Mouse (Mus musculus) cerebellum, adult 18-20 months (tissue): ENCODE data around the gene Cd244a.

Experiments
- DNase-seq, 2 experiments: peaks; one replicate each; pipeline ENCODE4 v3.0.0; 2021

The Cd244a gene

DNA sequence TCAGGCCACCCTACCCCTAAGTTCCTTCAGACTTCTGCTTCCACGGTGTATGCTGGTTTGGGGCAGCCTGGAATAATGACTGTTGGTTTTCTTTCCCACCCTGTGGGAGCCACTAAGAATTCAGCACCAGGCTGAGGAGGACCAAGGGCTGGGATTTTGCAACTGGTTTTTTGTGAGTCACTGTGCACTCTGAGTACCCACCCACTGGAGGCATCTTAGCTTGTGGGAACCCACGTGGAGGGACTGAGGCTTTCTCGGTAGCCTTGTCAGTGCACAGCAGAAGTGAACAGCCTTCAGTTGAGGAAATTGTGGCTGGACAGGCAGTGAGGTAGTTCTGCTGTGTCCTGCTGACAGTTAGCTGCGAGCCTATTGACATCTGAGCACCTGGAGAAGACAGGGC, at the start of gene Cd244a:
Cd244a (plus strand) TSS at position 296 of the 400 bp plus-strand sequence.
- DNase-seq, result no peak

DNA sequence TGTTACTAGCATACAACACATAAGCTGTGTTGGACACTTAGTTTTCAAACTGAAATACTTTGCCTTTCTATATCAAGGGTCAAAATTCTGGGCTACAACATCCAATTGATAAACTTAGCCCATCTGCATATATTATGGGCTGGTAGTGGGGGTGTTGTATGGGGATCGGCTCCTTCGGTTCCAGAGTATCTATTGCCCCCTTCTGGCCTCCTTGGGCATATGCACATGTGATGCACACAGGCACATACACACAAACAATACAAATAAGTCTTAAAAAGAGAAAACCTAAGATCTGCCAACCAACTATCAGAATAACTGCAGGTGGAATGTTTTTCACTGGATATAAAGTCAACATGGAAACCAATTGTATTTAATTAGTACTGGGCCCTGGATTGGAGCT, 45.8 kb upstream of the Cd244a start:
- DNase-seq, result no peak

DNA sequence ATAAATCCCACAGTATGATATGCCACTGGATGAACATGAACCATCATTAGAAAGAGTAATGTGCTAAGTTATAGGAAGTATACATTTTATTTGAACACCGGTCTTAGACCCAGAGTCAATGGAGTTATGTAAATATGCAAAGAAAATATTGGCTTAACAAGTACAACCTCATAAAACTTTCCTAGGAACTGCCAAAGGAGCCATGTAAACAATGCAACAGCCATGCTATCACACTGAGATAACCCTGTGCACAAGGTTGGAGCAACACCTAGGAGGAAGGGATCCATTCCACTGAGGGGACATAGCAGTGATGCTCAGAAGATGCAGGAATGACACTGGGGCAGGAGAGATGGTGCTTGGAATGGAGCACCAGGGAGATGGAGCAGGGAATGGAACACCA, 45.2 kb upstream of the Cd244a start:
- DNase-seq, result no peak

DNA sequence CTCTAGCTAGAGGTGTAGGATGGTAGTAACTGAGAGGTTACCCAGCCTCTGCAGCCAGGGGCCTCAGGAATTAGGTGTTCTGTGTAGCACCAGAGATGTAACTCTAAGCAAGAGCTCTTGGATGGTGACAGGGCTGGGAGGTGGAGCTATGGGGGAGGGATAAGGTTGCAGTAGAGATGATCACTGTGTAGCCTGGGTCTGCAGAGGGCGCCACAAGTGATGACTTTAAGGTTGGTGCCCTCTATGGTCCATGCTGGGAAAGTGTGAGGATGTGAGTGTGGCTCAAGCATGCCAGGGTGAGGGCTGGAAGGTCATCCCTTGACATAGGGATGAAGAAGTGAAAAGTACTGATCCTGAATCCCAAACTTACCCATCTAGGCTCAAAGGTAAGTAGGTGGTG, 44.0 kb upstream of the Cd244a start:
- DNase-seq, result no peak

DNA sequence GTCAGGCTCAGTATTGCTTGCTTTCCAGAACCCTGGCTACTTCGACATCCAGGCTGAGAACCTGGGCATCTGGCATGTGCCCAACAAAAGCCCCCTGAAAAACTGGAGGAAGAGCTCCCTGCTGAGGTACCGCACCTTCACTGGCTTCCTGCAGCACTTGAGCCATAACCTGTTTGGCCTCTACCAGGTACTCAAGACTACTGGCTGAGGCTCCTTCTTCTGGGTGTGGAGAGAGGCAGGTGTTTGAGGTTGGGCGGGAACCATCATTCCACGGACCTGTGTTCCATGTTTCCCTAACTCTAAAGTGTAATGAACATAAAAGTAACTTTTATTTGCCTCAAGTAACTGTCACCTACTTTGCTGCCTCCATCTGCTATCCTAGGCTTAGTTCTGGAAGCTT, 43.4 kb upstream of the Cd244a start:
- DNase-seq, result no peak

DNA sequence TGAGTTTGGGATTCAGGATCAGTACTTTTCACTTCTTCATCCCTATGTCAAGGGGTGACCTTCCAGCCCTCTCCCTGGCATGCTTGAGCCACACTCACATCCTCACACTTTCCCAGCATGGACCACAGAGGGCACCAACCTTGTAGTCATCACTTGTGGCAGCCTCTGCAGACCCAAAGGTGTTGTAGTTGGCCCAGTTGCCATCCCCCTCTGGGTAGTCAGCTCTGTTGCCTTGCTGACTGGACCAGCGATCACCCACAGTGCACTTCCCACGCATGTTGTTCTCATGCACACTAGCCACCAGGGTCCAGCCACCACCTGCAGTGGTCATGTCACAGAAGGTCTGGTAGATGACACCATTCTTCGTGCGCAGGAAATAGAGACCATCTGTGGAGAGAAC, 27.6 kb upstream of the Cd244a start:
- no peak for DNase-seq

DNA sequence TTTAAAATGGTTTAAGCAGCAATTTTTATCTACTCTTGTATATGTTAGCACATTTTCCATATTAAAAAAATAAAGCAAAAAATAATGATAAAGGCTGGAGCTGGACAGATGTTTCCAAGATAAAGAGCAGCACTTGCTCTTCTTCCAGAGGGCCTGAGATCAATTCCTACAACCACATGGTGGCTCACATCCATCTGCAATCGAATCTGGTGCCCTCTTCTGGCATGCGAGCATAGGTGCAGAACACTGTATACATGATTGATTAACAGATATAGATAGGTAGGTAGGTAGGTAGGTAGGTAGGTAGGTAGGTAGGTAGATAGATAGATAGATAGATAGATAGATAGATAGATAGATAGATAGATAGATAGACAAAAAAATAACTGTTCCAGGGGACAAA, 26.2 kb upstream of the Cd244a start:
- DNase-seq, result no peak

DNA sequence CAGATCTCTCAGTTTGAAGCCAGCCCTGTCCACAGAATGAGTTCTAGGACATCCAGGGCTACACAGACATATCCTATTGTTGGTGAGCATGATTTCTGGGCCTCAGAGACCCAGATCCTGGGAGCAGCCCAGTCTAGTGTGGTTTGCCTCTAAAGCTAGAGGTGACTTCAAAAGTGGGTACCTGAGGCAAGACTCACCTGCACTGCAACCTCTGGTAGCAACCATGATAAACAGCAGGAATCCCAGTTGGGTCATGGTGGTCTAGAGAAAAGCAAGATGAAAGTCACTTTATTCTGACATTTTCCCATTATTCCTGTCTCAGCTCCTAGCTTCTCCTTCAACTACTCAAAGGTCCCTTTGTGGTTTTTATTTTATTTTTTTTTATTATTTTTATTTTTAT, 24.4 kb upstream of the Cd244a start:
- no peak for DNase-seq

DNA sequence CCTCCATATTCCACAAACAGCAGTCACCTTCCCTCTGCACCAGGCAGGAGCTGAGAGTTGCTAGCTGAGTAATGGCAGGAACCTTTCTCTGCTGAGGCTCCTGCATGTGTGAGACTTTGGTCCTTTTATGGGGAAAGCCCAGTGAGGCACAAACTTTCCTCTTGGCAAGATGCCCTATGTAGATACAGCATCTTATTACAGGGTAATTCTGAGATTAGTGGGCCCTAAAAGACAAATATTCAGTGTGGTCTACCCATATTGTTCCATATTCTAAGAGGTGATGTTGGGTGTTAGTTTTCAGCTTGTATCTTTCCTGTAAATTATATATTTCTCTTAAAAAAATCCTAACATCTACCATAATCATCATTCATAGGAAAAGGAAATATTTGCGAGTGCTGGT, 23.8 kb upstream of the Cd244a start, which contains the start of gene Itln1:
Itln1 (minus strand) TSS at position 101 of the 400 bp plus-strand sequence.
- DNase-seq, result no peak

DNA sequence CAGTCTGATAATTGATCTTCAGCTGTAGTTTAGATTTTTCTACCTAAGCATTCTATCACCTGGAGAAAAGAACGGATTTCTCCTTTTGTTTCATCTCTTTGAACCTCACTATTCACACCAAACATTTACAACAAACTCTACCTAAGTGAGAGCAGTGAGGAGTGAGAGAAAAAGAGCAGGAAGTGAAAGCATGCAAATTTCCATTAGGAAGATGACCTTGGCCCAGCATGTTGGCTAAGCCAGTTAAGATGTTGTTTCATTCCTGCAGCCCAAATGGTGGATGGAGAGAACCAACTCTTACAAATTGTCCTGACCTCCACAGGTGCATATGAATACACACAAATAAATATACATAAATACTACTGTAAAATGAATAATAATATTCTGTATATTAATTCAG, 18.3 kb upstream of the Cd244a start:
- DNase-seq, result no peak

DNA sequence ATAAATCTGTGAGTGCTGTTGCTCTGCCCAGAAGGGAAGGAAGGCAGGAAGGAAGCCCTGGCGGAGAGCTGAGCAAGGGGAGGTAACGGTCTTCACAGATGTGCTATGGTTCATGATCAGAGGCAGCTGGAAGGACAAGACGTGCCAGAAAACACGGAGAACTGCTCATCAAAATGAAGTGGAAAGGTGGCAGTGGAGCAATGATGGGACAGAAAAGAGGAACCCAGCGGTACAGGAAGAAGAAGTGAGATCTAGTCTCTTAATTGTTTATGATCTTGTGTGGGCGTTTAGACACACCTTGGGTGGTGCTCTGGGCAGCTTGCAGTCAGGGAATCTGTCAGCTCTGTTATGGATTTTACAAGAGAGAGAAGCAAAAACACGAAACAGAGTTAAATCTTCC, 7.7 kb upstream of the Cd244a start:
- DNase-seq, result no peak

DNA sequence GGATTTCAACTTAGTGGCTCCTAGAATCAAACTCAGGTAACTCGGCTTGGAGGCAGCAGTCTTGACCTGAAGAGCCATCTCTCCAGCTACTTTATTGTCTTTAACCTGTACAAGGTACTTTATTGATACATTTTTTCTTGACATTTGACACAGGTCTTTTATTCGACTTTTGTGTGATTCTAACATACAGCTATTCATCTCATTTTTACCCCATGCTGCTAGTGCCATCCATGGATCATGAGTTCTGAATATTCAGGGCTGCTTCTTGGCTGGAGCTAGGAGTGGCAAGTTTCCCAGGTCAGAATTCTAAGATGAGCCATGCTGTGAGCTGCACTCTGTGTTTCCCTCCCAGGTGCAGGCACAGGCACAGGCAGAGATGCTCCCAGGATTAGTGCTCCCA, 6.8 kb upstream of the Cd244a start:
- DNase-seq, result no peak

DNA sequence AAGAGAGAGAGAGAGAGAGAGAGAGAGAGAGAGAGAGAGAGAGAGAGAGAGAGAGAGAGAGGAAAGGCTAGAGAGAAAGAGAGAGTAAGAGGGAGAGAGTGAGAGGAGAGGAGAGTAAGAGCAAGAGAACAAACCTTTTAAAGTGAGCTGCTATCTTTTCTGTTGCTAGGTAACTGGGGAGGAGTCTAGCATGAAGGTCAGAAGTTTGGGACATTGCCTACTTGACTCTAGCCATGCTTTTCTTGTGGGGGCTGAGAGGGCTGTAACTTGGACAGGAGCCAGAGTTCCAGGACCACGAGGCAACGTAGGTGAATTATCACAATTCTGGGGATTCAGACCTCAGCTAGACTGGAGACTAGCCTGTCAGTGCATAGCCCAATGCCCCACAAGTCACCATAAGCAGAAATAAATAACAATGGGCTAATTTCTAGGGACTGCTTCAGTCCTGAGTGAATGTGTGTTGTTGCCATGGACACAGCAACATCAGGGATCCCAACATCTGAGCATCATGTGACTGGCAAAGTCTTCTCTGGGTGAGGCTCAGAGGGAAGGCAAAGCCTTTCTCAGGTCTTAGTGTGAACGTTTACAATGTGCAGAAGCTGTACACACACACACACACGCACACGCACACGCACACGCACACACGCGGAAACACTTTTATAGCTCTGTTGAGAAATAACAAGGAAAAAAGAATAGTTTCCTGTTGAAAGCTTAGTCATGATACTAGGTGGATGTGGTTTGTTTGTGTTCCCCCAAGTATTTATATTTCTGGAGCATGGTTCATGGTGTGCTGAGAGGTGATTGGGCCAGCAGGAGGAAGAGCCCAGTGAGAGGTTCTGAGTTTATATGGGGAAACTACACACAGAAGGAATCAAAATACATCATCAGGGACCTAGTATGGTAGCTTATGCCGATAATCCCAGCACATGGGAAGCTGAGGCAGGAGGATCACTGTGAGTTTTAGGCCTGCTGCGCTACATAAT, 5.3 kb upstream of the Cd244a start:
- DNase-seq, result no peak

DNA sequence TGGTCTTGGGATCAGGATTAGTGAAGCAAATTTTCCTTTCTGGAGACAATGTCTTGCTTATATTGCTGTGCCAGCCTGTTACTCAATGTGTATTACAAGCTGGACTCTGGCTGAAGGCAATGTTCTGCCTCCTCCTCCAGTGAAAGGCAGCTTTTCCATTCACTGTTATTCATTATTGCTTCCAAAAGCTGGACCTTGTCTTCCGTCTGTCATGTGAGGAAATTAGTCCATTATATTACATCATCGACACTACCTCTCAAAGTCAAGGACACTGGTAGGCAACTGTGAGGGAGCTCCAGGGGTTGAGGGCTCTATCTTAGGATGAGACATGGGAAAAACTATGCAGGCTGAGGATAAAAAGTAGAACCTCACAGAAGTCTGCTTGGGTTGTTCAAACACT, 2.6 kb upstream of the Cd244a start:
- DNase-seq, result no peak

DNA sequence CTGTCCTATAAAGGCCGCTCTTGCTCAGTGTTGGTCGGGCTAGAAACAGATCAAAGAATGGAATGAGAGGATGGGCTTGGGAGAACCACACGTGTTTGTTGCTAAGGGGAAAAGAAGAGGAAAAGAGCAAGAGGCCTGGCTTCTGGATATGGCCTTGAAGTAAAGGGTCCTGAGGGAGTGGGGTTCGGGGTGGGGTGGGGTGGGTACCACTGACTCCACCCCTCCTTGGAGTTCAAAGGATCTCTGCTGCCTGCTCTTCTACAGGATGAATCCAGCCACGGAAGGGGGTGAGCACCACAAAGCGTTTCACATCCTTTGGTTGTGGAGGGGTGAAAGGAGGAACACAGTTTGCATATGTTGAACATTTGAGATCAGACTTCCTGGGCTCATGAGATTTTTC, 586 bp upstream of the Cd244a start:
- DNase-seq, result no peak

DNA sequence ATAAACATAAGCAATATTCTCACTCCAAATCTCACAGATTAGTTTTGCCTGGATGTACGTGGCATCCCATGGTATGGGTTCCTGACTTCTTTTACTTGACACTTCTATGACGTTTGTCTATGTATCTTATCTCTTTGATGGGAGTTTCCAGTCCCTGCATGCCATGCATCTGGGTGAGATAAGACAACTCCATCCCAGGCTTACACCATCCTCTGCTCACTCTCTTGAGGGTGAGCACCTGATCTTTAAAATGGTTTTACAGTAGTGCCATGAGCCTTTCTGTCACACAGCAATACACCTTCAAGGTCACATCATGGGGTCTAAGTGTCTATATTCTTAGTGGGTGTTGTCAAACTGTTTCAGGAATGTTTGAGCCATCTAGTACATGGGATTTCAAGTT, 1.3 kb downstream of the Cd244a start:
- DNase-seq, result no peak

DNA sequence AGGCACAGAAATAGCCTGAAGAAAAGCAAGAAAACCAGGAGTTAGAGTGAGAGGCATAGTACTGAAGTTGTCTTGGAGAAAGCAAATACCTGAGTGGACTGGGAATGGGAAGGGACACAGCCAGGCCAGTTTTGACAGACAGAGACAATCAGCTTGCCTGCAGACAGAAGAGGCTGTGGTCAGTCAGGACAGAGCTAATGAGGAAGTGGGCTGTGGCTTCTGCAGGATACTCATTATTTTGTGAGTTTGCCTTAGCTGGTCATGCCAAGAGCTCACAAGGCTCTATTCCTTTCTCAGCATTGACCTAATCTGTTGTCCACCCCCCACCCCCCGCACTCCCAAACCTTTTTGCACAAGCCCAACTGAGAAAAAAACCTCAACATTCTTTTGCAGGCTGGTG, 2.2 kb downstream of the Cd244a start:
- DNase-seq, result no peak

DNA sequence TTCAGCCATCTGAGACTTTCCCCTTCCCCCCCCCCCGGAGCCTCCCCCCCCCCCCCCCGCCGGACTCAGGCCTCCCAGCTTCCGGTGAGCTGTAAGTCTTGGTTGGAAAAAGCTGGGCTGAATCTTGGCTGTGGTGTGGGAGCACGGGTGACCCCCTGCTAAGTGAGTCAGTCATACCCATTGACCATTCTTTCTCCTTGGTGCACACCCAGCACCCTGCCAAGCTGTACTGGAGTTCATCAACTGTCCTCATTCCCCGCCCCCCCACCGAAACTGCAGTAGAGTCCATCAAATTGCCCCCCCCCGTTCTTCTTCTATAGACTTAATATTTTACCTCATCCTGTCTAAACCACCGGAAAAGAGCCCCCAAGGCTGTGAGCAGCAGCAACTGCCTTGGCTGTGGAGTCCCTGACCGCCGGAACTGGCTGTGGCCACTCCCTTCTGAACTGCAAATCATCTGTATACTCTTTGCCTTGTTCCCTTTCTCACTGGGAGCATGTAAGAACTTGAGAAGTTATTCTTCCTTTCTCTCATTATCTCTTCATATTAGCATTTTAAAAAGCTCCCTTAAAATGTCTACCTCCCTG, 2.7 kb downstream of the Cd244a start:
- no peak for DNase-seq

DNA sequence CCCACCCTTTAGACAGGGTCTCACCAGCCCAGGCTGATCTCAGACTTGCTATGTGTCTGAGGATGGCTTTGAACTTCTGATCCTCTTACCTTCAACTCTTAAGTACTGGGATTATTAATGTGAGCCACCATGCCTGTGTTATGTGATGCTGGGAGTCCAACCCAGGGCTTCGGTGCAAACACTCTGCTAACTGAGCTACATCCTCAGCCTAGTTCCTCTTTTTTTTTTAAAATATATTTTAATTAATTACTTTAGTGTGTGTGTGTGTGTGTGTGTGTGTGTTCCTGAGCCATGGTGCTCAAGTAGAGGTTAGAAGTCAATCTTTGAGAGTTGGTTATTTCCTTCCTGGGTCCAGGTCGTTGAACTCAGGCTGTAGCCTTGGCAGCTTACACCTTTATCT, 4.0 kb downstream of the Cd244a start:
- no peak for DNase-seq

DNA sequence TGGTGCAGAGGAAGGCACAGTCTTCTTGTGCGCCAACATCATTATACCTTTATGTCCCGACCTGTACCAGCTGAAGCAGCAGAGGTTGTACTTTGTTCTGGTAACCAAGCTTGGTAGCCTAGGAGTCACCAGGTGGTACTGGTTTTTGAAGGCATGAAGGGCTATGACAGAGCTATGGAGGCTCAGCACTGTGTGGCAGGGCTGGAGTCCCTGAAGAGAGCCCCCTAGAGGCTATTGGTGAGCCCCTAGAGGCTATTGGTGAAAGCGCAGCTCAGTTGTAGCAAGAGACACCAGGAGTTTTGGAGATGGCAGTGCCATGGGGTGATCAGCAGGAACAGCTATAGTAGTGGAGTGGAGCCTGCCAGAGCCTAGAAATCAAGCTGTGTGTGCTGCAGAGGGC, 5.3 kb downstream of the Cd244a start:
- no peak for DNase-seq

DNA sequence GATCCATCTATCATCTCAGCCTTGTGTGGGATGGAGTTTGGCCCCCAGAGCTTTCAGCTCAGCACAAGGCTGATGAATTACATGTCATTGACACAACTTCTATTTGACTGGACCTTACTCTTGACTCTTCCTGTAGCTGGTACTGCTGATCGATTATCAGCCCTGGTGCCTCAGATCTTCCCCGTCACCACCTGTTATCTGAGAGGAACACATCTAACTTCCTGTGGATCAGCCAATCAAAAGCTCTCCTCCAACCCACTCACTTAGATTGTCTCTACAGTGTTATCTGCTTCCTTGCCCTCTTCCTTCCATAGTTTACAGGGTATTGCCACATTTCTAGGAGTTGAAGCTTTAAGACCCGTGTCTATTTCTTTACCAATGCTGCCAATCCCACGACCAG, 6.9 kb downstream of the Cd244a start:
- DNase-seq, result no peak

DNA sequence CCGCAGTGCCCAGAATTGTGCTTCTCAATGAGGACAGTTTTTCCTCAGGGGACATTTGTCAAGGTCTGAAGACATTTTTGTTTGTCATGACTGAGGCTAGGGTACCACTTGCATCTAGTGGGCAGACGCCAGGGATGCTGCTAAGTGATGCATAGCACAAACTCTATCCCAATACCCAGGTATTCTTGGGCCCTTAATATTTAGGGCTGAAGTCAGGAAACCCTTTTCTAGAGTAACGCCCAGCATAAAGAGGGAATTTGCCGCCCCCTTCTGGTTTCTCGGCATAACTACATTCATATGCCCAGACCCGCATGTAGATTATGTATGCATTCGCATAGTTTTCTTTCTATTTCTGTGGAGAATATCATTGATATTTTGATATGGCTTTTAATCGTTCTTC, 7.8 kb downstream of the Cd244a start:
- peak; percentile 43 to 45 for DNase-seq

DNA sequence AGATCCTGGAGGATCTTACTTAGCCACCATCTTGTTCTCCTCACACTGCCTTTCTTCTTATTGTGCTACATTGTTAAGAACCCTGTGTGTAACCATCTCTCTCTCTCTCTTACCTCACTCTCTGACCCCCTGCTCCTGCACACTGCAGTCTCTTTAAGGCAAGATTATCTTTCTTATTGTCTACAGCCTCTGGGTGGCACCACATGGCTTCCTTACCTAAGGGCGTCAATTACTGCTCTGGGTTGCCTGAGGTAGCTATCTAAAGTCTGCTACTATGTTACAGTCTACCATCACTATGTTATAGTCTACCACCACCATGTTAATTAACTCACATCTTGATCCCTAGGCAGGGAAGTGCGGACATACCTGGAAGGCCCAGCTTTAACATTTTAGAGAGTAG, 9.4 kb downstream of the Cd244a start:
- DNase-seq, result no peak

DNA sequence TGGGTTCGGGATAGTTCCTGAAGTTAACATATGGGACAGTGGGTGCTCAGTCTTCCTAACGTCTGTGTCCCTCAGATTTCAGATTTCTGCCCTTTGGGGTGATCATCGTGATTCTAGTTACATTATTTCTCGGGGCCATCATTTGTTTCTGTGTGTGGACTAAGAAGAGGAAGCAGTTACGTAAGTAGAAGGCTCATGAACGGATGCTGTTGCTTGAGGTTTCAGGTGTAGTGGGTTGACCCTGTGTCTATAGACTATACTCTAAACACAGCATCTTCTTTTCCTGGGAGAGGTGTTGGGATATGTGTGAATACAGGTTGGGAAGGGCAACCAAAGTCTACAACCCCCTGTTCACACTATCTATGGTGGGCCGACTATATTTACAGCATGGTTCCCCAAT, 18.2 kb downstream of the Cd244a start:
- no peak for DNase-seq

DNA sequence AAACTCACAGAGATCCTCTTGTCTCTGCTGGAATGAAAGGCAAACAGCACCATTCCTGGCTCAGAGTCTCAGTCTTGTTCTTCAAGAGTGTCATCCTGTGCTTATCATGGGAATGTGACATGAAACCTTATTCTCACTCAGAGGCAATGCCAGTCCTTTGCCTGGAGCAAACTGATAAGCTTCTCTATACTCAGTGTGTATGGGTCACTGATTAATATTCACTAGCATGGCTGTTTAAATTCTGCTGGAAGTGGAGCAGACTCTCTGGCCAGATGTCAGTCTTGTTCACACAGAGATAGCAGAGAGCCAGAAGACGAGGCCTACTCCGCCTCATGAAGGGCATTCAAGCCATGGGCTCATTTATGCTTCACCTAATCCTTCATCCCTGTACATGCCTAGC, 25.6 kb downstream of the Cd244a start:
- DNase-seq, result no peak
